Mouse (Mus musculus): ENCODE results near the gene Ndufv1. TPM values are rescaled to one million over a fixed set of nuclear protein-coding genes. Genes with fewer than 3 reads are reported as not detected.
"Not testable (repeated sequence)": the region's sequence is repeated elsewhere in the genome, so short reads cannot be mapped to it uniquely, and the experiment has no call there.

The Ndufv1 gene
- 244 and 297 TPM in 2 replicates for total RNA-seq (2021)
- long read RNA-seq, transcript Ndufv1-201 (10 exons, 1,661 nt), result major isoform, 579 of 653 reads
- long read RNA-seq, transcript Ndufv1-209 (2 exons, 412 nt), result minor isoform, 6 of 653 reads
- long read RNA-seq, partial matches to known transcripts, result 28 of 653 reads
- long read RNA-seq, other reads (novel, unspliced or antisense), result 39 of 653 reads

DNA sequence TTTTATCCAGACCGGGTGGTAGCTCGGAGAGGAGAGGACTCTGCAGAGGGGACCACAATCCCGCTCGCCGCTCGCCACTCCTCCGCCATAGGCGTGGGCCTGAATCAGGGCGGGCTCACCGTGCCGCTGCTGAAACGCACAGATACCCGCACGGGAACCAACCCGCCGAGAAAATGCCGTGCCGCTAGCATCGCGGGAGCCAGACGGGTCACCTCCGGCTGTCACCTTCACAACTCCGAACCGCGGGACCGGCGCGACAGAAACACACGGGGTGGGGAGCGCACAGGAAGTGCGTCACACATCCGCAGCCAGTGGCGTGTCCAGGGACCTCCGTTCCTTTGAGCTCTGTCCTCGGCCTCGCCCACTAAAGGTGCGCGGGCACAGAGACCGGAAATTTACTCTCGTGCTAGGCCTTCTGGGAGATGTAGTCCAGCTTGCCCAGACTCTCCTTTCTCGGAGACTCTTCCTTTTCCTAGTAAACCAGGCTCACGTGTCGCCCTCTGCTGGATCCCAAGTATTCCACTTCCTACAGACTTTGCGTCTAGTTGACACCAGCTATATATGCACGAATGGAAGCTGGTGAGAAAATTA is at the start of gene Ndufv1:
Gene Ndufv1 (minus strand): TSS at position 375 of the 591 bp plus-strand sequence.
- DNase-seq, result peak; percentile 90

DNA sequence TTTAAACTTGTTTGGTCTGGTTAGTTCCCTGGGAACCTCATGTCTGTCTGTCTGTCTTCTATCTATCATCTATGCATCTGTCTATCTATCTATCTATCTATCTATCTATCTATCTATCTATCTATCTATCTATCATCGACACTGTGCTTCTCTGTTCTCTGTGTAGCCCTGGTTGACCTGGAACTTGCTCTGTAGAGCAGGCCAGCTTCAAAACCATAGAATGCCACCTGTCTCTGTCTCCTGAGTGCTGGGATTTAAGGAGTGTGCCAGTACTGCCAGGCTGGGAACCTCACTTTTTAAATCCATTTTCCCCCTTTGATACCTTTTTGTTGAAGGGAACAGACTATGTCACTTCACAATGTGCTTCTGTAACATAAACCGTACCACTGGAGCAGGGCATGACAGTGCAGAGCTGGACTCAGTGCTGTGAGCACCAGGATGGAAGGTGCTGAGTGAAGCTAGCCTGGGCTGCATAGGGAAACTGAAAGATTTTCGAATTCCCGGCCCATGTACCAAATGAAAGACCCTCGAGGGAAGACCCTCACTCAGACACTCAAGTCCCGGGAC is 48.4 kb upstream of the Ndufv1 start:
- no peak for DNase-seq

GRCm38 (mm10) chr19:4060044-4060898 is 47.7 kb upstream of the Ndufv1 start:
- DNase-seq, result not testable (repeated sequence)

DNA sequence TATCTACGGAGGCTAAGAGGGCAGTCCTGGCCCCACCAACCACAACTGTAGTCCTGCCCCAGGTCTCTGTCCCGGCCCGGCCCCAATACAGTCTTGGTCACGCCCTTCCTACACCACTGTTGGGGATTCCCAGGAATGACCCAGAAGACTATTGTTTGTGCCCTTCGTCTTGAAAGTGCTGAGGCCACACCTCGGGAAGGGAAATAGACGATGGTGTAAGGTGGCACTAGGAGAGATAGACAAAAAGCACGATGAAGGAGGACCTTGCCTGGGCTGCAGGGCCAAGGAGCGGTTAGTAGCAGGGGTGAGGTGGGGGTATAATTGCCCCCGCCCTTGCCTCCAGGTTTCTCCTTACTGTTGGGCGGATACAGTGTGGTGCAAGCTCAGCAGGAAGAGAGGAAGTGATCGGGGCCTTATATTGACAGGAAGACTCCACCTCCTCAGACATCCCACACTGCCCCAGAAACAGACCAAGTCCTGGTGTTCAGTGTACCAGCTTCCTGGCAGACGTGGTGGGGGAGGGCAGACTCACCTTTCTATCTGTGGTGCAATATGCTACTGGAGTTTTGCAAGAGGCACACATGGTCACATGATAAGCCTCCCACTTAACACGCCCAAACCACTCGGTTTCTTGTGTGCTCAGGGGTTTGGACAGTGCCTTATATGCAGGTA is 46.6 kb upstream of the Ndufv1 start, which contains the start of gene Gstp3:
Gene Gstp3 (minus strand): TSS at position 501 of the 672 bp plus-strand sequence.
- no peak for DNase-seq

GRCm38 (mm10) chr19:4058581-4058980 is 46.0 kb upstream of the Ndufv1 start:
- no peak for DNase-seq

DNA sequence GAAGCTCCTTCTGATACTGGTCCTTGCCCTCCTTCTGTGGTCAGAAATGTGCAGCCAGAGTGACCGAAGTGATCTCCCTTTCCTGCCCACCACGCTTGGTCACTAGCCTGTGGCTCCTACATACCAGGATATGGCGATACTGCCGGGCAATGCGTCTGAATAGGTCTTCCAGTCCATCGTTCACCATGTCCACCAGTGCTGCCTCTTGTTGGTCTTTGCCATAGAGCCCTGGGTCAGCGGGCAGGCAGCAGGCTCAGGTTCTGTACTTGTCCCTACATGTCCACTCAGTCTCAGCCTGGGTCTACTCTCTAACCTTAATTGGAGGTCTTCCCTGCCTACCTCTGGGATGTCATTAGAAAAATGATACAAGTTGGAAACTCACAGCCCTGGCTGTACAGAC is 45.4 kb upstream of the Ndufv1 start:
- DNase-seq, result no peak

GRCm38 (mm10) chr19:4057389-4057788 is 44.8 kb upstream of the Ndufv1 start:
- no peak for DNase-seq

- no peak for DNase-seq
Observed at GRCm38 (mm10) chr19:4056727-4057126, 44.1 kb upstream of the Ndufv1 start.

DNA sequence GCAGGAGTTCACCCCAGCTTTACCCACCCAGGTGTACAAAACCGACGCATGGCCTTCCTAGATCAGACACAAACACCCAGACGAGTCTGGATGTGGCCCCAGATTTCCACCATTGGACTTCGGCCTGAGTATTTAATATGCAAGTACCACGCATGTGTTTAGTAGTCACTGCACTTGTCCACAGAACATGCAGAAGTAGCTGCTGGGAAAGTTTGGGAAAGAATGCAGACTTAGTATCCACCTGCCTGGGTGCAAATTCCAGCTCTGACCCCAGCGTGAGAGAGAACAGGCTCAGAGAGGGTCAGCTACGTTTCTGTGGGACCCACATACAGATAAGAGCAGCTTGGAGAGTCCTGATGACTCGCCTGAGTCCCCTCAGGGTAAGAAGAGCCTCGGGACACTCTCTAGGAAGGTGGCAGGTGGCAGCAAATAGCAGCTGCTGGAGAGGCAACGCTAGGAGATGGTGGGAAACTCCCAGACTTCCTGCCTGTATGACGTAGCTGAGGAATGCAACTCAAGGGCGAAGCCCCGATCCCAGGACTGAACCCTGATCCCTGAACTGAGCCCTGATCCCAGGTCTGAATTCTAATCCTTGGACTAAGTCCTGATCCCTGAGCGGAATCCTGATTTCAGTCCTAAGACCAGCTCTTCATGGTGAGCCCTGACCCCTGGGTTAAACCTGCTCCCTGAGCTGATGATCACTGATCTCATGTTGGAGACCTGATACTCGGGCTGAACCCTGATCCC is 43.5 kb upstream of the Ndufv1 start:
- no peak for DNase-seq

DNA sequence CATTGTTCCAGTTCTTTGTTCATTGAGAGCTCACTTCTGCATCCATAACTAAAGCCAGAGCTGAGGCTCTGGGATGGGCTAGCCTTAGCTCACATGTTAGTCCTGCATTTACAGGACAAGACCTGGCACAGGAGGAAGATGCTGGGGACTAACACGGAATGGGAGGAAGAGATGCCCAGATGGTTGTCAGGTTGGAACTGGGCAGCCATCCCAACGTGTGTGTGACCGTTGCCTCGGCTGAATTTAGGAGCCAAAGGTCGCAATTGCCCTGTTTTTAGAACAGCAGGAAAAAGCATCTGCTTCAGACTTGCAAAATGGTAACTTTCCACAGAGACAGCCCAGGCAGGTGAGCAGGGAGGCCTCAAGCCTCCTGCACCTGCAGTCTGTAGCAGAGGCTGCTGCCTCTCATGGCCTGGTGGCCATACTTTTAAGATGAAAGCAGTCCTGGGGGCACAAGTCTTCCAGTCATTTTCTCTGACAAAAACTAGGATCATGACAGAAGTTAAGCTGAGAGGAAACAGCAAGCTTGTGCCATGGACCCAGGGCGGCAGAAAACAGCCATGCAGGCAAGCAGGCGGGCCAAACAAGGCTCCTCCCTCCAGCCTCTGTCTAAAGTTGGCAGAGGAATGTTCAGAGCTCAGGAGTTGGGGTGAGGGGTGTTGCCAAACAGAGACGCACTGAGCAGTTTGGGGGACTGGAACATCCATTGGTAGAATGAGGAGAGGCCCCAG is 42.8 kb upstream of the Ndufv1 start:
- no peak for DNase-seq

GRCm38 (mm10) chr19:4054613-4055012 is 42.0 kb upstream of the Ndufv1 start:
- no peak for DNase-seq

DNA sequence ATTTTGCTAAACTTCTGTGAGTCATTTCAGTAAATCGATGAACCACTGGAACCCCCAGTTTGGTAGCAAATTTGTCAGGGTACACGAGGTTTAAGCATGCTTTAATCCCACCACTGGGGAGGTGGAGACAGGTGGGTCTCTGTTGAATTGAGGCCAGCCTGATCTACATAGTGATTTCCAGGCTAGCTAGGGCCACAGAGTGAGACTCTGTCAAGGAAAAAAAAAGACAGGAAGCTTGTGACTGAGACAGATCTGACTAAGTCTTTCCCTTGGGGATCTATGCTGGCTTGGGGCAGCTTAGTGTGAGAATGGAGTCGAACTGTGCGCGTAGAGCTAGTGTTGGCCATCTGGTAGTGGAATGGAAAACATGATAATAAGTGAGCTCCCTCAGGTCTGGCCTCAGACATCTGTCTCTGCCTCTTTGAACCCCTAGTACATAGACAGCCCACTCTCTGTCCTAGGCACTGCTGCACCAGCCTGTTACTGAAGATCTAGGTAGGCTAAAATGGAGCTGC is 40.0 kb upstream of the Ndufv1 start:
- no peak for DNase-seq

- peak; percentile 74 for DNase-seq
Observed at GRCm38 (mm10) chr19:4051741-4052515, 39.3 kb upstream of the Ndufv1 start.

GRCm38 (mm10) chr19:4051016-4051415 is 38.4 kb upstream of the Ndufv1 start:
- no peak for DNase-seq

DNA sequence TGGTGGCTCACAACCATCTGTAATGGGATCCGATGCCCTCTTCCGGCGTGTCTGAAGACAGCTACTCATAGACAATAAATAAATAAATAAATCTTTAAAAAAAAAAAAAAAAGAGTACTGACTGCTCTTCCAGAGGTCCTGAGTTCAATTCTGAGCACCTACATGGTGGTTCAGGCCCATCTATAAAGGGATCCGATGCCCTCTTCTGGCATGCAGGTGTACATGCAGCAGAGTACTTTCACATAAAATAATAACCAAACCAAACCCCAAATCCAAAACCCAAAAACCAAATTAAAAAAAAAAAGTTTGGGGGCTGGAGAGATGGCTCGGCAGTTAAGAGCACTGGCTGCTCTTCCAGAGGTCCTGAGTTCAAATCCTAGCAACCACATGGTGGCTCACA is 36.5 kb upstream of the Ndufv1 start:
- not testable (repeated sequence) for DNase-seq

- peak; percentile 88 for DNase-seq
Observed at GRCm38 (mm10) chr19:4047859-4048258, 35.3 kb upstream of the Ndufv1 start.

GRCm38 (mm10) chr19:4046866-4047254 is 34.3 kb upstream of the Ndufv1 start:
- no peak for DNase-seq

DNA sequence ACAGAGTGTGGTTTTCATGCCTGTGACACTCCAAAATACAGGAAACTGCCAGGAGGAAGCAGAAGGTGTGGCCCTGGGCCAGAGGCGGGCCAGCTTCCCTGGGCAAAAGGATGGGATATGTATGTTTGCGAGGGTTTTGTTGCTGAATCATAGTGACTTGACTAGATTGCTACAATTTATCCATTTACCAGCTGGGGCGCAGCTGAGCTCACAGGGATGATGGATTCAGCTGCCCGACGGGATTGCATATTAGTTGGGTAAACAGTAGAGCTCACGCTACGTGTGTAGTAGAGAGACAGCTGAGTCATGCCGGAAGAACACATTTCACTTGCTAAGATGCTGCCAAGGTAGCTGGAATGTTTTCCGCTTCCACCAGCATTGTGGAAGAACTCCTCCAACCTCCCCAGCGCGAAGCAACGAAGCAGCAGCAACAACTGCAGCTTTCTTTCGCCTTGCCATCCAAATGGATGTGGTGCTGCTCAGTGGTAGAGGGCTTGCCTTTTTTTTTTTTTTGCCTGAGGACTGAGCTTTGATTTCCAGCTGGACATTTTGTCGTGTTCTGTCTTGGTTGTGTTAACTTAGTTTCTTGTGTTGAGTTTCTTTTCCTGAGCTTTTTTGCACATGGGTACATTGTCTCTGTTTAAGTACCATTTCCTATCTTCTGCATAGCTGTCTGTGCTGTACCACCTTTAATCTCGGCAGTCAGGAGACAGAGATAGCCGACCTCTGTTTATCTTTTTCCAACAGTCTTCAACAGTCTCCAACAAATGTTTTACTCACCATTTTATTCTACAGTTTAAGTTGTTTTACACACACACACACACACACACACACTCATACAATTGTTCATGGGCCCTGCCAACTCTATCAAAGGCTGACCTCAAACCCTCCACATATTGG is 33.6 kb upstream of the Ndufv1 start, which contains the start of gene Gstp2:
Gene Gstp2 (minus strand): TSS at position 58 of the 900 bp plus-strand sequence.
- peak; percentile 66 for DNase-seq

GRCm38 (mm10) chr19:4044109-4044508 is 31.5 kb upstream of the Ndufv1 start:
- DNase-seq, result not testable (repeated sequence)

All from adrenal gland, postnatal 25 days (tissue).